Mouse (Mus musculus) C2C12 (cell line): Measurements from ENCODE around the gene Gm10644. TPM values are rescaled to one million over a fixed set of nuclear protein-coding genes. Genes with fewer than 3 reads are reported as not detected.
A peak's percentile ranks its signal among the peaks of the same experiment; 100 is the strongest.

Source experiments
- H3K27me3 ChIP-seq: one replicate; pipeline ENCODE4 v1.6.1; 2011; ENCODE audit not compliant: control insufficient read depth, insufficient read depth, insufficient read length
- H3K36me3 ChIP-seq: one replicate; pipeline ENCODE4 v1.6.1; 2011; ENCODE audit not compliant: control insufficient read depth, insufficient read depth
- H3K4me3 ChIP-seq: one replicate; pipeline ENCODE4 v1.5.1; 2011; ENCODE audit warnings: mild to moderate bottlenecking, control low read depth; ENCODE audit not compliant: poor library complexity, insufficient read depth, severe bottlenecking
- H3K79me2 ChIP-seq: one replicate; pipeline ENCODE4 v1.6.1; 2011; ENCODE audit not compliant: control insufficient read depth, insufficient read depth
- H3K79me3 ChIP-seq: one replicate; pipeline ENCODE4 v1.6.1; 2011; ENCODE audit warnings: low read depth, control low read depth
- H3ac ChIP-seq: one replicate; pipeline ENCODE3; 2011; ENCODE audit warnings: low read depth; ENCODE audit not compliant: control insufficient read depth, insufficient read length
- CEBPB ChIP-seq: IDR thresholded peaks from one replicate; pipeline ENCODE4 v1.6.1; 2011; ENCODE audit warnings: low read depth, mild to moderate bottlenecking, control low read depth, moderate library complexity
- CTCF ChIP-seq: IDR thresholded peaks from one replicate; pipeline ENCODE4 v1.5.1; 2011; ENCODE audit not compliant: control insufficient read depth, insufficient read depth, insufficient read length
- FOSL1 ChIP-seq: IDR thresholded peaks from one replicate; pipeline ENCODE4 v1.8.0; 2011; ENCODE audit warnings: mild to moderate bottlenecking, low read length; ENCODE audit not compliant: poor library complexity, insufficient read depth, severe bottlenecking
- MAX ChIP-seq: IDR thresholded peaks from one replicate; pipeline ENCODE4 v1.6.1; 2011; ENCODE audit warnings: mild to moderate bottlenecking, control low read depth
- MYOD1 ChIP-seq: IDR thresholded peaks from one replicate; pipeline ENCODE4 v1.6.1; 2011; ENCODE audit warnings: low read depth; ENCODE audit not compliant: control insufficient read depth, insufficient read length
- MYOG ChIP-seq: IDR thresholded peaks from one replicate; pipeline ENCODE4 v1.6.1; 2011; ENCODE audit not compliant: control insufficient read depth, insufficient read length; ENCODE audit errors: extremely low read depth
- USF1 ChIP-seq: IDR thresholded peaks from one replicate; pipeline ENCODE4 v1.6.1; 2011; ENCODE audit warnings: low read depth, mild to moderate bottlenecking, control low read depth, moderate library complexity
- polyA plus RNA-seq: library from polyadenylated mRNA; unstranded; fragments of >200 nt; fragmentation: generic; extraction: Trizol; gene quantifications from one replicate; pipeline ENCODE4 v1.2.1, GENCODE M21; 2012; ENCODE audit warnings: missing spikeins

Gene Gm10644
- polyA plus RNA-seq, 1 experiment: 0.08 TPM

DNA sequence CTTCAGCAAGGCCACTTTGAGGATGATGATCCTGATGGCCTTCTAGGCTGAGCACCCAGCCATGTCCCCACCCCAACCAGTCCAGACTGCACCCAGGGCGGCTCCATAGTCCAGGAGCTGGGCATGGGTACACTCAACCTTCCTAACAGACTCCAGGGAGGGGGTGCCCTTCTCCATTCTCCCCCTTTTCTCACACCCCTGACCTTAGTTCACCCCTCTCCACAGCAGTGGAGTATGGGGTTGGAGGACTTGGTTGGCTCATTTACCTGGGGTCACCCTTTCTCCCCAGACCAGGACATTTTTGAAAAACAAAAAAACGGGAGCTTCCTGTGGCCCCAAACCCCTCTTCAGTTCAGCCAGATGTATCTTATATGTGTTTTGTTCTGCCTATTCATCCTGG lies 44.8 kb upstream of the Gm10644 start:
- Histone ChIP-seq H3K27me3 (no peaks in the 10 kb centered on the region), H3ac (no peak overlapping the region), H3K4me3 (no peak overlapping the region), H3K36me3 (peaks cover 35% of the 10 kb centered on the region), H3K79me2 (peaks cover 18% of the 10 kb centered on the region), H3K79me3 (peaks cover 13% of the 10 kb centered on the region)
- TF ChIP-seq MYOG: no peak
- TF ChIP-seq MAX: no peak
- TF ChIP-seq CTCF: no peak
- TF ChIP-seq MYOD1: no peak
- TF ChIP-seq CEBPB: no peak
- TF ChIP-seq USF1: no peak
- TF ChIP-seq FOSL1: no peak

GRCm38 (mm10) chr8:83999057-83999705 lies 44.2 kb upstream of the Gm10644 start:
- Histone ChIP-seq H3K4me3 (peak overlapping the region; percentile 61), H3K27me3 (no peaks in the 10 kb centered on the region), H3K36me3 (peaks cover 38% of the 10 kb centered on the region), H3ac (peak overlapping the region; percentile 60), H3K79me2 (peaks cover 18% of the 10 kb centered on the region), H3K79me3 (peaks cover 13% of the 10 kb centered on the region)
- TF ChIP-seq MAX (no peak), MYOD1 (no peak)

- Histone ChIP-seq H3K79me3 (peaks cover 13% of the 10 kb centered on the region), H3ac (peak overlapping the region; percentile 75), H3K27me3 (no peaks in the 10 kb centered on the region), H3K36me3 (peaks cover 38% of the 10 kb centered on the region), H3K4me3 (peak overlapping the region; percentile 61), H3K79me2 (peaks cover 18% of the 10 kb centered on the region)
- TF ChIP-seq MYOD1 (no peak), CTCF (peak; percentile 32)
These were observed 43.4 kb upstream of the Gm10644 start for GRCm38 (mm10) chr8:83998231-83999056.

GRCm38 (mm10) chr8:83997511-83998141 lies 42.6 kb upstream of the Gm10644 start, which contains the start of gene Samd1:
TSS of gene Samd1 (plus strand) at chr8:83997672.
- TF ChIP-seq MYOD1: no peak
- H3K79me3 ChIP-seq: peaks cover 13% of the 10 kb centered on the region
- no peaks in the 10 kb centered on the region for H3K27me3 ChIP-seq
- peak within 1 kb of the TSS; percentile 61 for H3K4me3 ChIP-seq
- H3ac ChIP-seq: peak within 1 kb of the TSS; percentile 84
- peaks cover 36% of the 10 kb centered on the region for H3K36me3 ChIP-seq
- H3K79me2 ChIP-seq: peaks cover 18% of the 10 kb centered on the region

- TF ChIP-seq MAX: no peak
- TF ChIP-seq FOSL1: no peak
- TF ChIP-seq USF1: no peak
- TF ChIP-seq MYOD1: no peak
- TF ChIP-seq CEBPB: no peak
- no peak for TF ChIP-seq CTCF
- no peak for TF ChIP-seq MYOG
- Histone ChIP-seq H3K36me3 (peaks cover 37% of the 10 kb centered on the region), H3K79me2 (peaks cover 18% of the 10 kb centered on the region), H3ac (peak overlapping the region; percentile 84), H3K27me3 (no peaks in the 10 kb centered on the region), H3K79me3 (peaks cover 13% of the 10 kb centered on the region), H3K4me3 (peak overlapping the region; percentile 61)
These were observed 41.8 kb upstream of the Gm10644 start for GRCm38 (mm10) chr8:83996567-83997505.
